Mouse (Mus musculus) lung, adult 2 months (tissue): ENCODE measurements around the gene Snd1.

Experiments
- CTCF ChIP-seq: fragments of 200-500 bp; IDR thresholded peaks from 2 replicates; pipeline ENCODE4 v1.5.1; 2011; ENCODE audit warnings: mild to moderate bottlenecking, low read length, control low read depth; ENCODE audit not compliant: insufficient read depth
- POLR2A ChIP-seq: fragments of 200-500 bp; IDR thresholded peaks from 2 replicates; pipeline ENCODE4 v1.6.1; 2011; ENCODE audit warnings: low read depth, mild to moderate bottlenecking, control low read depth, low read length, borderline replicate concordance; ENCODE audit errors: extremely low read depth

DNA sequence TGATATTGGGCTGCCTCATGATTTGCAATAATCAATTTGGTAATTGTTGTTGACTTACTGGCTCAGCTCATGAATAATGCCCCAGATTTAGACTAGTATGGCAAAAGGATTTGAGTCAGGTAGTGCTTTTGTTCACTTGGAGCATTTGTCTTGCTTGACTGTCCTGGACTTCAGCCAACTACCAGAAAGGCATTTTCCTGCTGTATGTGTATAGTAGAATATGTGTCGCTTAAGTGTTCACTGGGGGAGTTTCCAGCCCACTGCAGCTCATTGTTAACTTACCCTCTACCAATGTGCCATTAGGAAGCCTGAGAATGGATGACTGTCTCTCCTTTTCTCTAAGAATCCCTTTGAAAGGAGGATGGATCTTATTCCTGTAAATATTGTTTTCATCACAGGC lies 268.6 kb downstream of the Snd1 start:
- no peak for TF ChIP-seq CTCF
- TF ChIP-seq POLR2A: no peak
